Mouse (Mus musculus): ENCODE data around the gene Gm49510. TPM values are rescaled to one million over a fixed set of nuclear protein-coding genes. Genes with fewer than 3 reads are reported as not detected.

Gene Gm49510
- polyA plus RNA-seq, 1 experiment, result 0.12 TPM

DNA sequence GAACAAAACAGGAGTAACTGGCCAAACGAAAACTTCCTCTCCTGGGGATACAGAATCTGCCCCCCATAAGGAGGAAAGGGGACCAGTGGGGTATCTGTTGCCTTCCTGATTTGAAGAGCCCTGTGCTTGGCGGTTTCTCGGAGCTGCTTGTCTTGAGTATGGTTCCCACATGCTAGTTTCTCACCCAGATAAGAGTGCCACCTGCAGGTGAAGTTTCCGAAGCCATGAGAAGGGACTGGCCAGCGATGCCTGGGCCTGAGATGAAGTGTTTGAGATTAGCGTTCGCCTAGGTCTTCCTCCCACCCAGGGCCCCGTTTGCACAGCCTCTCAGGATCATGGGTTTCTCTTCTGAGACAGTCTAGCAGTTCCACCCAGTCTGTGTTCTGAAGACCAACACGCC lies 12.6 kb downstream of the Gm49510 start:
- Histone ChIP-seq H3K4me3 (ENCODE audit: extremely low read depth, insufficient read depth, insufficient read length) (no peak overlapping the region), H3K4me1 (ENCODE audit: control insufficient read depth, insufficient read depth, insufficient read length) (peaks cover 6% of the 10 kb centered on the region), H3K27ac (ENCODE audit: insufficient read depth, low read length) (no peak overlapping the region), H3K36me3 (ENCODE audit: control insufficient read depth, insufficient read depth, low read length) (peaks cover 18% of the 10 kb centered on the region), H3K27me3 (ENCODE audit: control insufficient read depth, insufficient read depth, low read length) (no peaks in the 10 kb centered on the region)
- DNase-seq (ENCODE audit: low read depth in 1 of 2, low spot score in 2 of 2), result peak in 1 of 2 experiments; percentile 55
- 51% methylated on average over 9 of the region's 9 CpGs for WGBS
- no peak for TF ChIP-seq POLR2A (IDR thresholded peaks at IDR 0.05; ENCODE audit: low read depth, low read length)
- peak; percentile 42; the same call in 1 of the 2 replicates for TF ChIP-seq CTCF (IDR thresholded peaks at IDR 0.05; ENCODE audit: extremely low read depth, insufficient read depth, insufficient read length, insufficient replicate concordance)

DNA sequence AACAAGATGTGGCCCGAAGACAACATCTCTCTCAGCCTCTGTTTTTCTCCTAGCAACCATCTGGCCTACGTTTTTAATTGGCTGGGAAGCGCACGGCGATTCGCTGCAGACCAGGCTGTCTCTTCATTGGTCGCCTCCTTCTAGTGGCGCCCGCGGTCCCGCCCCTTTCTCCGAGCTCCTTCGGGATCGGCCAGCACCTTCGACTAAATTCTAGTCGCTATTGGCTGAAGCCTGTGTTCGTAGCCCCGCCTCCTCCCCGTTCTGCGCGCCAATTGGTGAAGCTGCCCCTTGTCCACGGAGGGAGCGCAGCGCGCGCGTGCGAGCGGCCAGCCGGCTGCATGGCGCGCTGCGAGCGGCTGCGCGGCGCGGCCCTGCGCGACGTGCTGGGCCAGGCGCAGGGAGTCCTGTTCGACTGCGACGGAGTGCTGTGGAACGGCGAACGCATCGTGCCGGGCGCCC lies 14.2 kb downstream of the Gm49510 start, which contains the start of gene Pdxp:
Gene Pdxp, plus strand, starts transcription at position 288 of the 459 bp plus-strand sequence.
- H3K27me3 ChIP-seq (ENCODE audit: control insufficient read depth, insufficient read depth, low read length), result no peaks in the 10 kb centered on the region
- TF ChIP-seq CTCF (IDR thresholded peaks at IDR 0.05; ENCODE audit: extremely low read depth, insufficient read depth, insufficient read length, insufficient replicate concordance), result no peak
- TF ChIP-seq POLR2A (IDR thresholded peaks at IDR 0.05; ENCODE audit: low read depth, low read length), result peak; percentile 41
- peaks cover 6% of the 10 kb centered on the region for H3K4me1 ChIP-seq (ENCODE audit: control insufficient read depth, insufficient read depth, insufficient read length)
- peak; percentile 95 to 96 for DNase-seq (ENCODE audit: low read depth in 1 of 2, low spot score in 2 of 2)
- H3K36me3 ChIP-seq (ENCODE audit: control insufficient read depth, insufficient read depth, low read length), result peaks cover 12% of the 10 kb centered on the region
- peak within 1 kb of the TSS; percentile 50 for H3K27ac ChIP-seq (ENCODE audit: insufficient read depth, low read length)
- under 1% methylated on average over 51 of the region's 51 CpGs for WGBS
- H3K4me3 ChIP-seq (ENCODE audit: extremely low read depth, insufficient read depth, insufficient read length), result peak within 1 kb of the TSS; percentile 63

DNA sequence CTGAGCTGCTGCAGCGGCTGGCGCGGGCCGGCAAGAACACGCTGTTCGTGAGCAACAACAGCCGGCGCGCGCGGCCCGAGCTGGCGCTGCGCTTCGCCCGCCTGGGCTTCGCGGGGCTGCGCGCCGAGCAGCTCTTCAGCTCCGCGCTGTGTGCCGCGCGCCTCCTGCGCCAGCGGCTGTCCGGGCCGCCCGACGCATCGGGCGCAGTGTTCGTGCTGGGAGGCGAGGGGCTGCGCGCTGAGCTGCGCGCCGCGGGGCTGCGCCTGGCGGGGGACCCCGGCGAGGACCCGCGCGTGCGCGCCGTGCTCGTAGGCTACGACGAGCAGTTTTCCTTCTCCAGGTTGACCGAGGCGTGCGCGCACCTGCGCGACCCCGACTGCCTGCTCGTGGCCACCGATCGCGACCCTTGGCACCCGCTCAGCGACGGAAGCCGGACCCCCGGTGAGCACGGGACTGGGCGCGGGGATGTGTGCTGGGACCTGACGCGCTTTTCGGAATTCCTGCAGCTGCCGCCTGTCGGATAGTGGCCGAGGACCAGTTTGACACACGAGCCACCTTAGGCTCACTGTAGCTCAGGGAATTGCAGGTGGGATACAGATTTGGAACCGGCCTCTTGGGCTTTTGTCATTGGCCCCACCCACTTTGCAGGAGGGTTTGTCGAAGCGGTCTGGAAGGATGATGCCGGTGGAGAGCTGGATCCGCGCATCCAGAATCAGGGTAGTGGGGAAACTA lies 14.8 kb downstream of the Gm49510 start:
- Histone ChIP-seq H3K36me3 (ENCODE audit: control insufficient read depth, insufficient read depth, low read length) (peaks cover 8% of the 10 kb centered on the region), H3K4me3 (ENCODE audit: extremely low read depth, insufficient read depth, insufficient read length) (peak overlapping the region; percentile 63), H3K27me3 (ENCODE audit: control insufficient read depth, insufficient read depth, low read length) (no peaks in the 10 kb centered on the region), H3K27ac (ENCODE audit: insufficient read depth, low read length) (peak overlapping the region; percentile 50), H3K4me1 (ENCODE audit: control insufficient read depth, insufficient read depth, insufficient read length) (peaks cover 6% of the 10 kb centered on the region)
- TF ChIP-seq POLR2A (IDR thresholded peaks at IDR 0.05; ENCODE audit: low read depth, low read length) (no peak), CTCF (IDR thresholded peaks at IDR 0.05; ENCODE audit: extremely low read depth, insufficient read depth, insufficient read length, insufficient replicate concordance) (no peak)
- WGBS, result 2% methylated on average over 87 of the region's 87 CpGs
- DNase-seq (ENCODE audit: low read depth in 1 of 2, low spot score in 2 of 2), result no peak

DNA sequence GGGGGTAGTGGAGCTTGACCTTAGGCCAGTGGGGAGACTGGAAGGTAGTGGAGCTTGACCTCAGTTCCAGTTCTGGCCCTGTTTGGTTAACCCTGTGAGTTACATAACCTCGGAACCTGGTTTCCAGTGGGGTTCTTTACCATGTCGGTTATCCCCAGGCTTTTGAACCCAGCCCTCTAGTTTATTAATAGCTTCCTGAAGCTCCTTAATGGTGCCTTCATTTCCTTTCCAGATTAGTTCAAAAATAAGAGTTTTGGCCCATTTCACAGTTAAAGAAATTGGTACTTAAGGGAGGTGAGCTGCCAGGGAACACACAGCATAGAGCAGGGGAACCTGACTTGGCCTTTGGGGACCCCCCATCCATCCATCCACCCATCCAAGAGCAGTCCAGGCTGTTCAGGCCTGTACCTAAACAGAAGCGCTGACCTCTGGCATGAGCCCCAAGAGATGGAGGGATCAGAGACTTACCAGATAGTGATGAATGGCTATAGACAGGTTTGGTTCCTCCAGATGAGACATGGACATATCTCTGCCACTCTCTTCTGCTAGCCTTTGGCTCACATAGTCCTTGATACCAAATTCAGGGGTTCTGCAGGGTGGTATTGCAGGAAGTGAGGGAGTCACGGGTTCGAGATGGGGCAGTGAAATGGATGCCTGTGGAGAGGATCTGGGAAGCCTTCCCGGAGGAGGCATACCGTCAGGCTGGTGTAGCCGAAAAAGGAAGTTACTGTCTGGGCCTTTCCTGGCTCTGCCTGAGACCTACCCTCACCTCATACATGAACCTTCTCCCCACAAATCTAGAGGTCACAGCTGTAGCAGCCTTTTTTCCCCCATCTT lies 15.6 kb downstream of the Gm49510 start:
- DNase-seq (ENCODE audit: low read depth in 1 of 2, low spot score in 2 of 2), result no peak
- TF ChIP-seq POLR2A (IDR thresholded peaks at IDR 0.05; ENCODE audit: low read depth, low read length), result no peak
- no peak for TF ChIP-seq CTCF (IDR thresholded peaks at IDR 0.05; ENCODE audit: extremely low read depth, insufficient read depth, insufficient read length, insufficient replicate concordance)
- Histone ChIP-seq H3K36me3 (ENCODE audit: control insufficient read depth, insufficient read depth, low read length) (peaks cover 7% of the 10 kb centered on the region), H3K27ac (ENCODE audit: insufficient read depth, low read length) (no peak overlapping the region), H3K4me3 (ENCODE audit: extremely low read depth, insufficient read depth, insufficient read length) (peak overlapping the region; percentile 63; the same call in 1 of the 2 replicates), H3K4me1 (ENCODE audit: control insufficient read depth, insufficient read depth, insufficient read length) (peaks cover 6% of the 10 kb centered on the region), H3K27me3 (ENCODE audit: control insufficient read depth, insufficient read depth, low read length) (no peaks in the 10 kb centered on the region)
- 48% methylated on average over 8 of the region's 8 CpGs for WGBS

DNA sequence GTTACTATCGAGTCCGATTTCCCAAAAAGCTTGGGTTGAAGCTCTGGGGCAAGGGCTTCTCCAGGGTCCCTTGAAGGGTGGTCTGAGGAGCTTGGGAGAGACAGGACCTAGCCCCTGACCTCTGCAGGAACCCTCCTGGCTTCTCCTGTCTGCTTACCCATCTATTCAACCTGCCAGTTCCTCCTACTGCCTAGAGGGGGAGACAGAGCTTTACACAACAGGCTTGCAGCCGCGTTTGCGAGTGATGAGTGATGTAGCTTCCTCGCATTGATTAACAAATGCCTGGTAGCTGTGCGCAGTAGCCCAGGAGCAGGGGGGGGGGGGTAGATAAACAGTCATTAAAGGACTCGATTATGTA lies 16.2 kb downstream of the Gm49510 start:
- no peak for TF ChIP-seq POLR2A (IDR thresholded peaks at IDR 0.05; ENCODE audit: low read depth, low read length)
- TF ChIP-seq CTCF (IDR thresholded peaks at IDR 0.05; ENCODE audit: extremely low read depth, insufficient read depth, insufficient read length, insufficient replicate concordance), result peak; percentile 96; the same call in 1 of the 2 replicates
- Histone ChIP-seq H3K27ac (ENCODE audit: insufficient read depth, low read length) (no peak overlapping the region), H3K4me1 (ENCODE audit: control insufficient read depth, insufficient read depth, insufficient read length) (peaks cover 6% of the 10 kb centered on the region), H3K4me3 (ENCODE audit: extremely low read depth, insufficient read depth, insufficient read length) (no peak overlapping the region), H3K27me3 (ENCODE audit: control insufficient read depth, insufficient read depth, low read length) (no peaks in the 10 kb centered on the region), H3K36me3 (ENCODE audit: control insufficient read depth, insufficient read depth, low read length) (peaks cover 6% of the 10 kb centered on the region)
- WGBS, result 8% methylated on average over 8 of the region's 8 CpGs
- peak; percentile 74 to 76 for DNase-seq (ENCODE audit: low read depth in 1 of 2, low spot score in 2 of 2)

DNA sequence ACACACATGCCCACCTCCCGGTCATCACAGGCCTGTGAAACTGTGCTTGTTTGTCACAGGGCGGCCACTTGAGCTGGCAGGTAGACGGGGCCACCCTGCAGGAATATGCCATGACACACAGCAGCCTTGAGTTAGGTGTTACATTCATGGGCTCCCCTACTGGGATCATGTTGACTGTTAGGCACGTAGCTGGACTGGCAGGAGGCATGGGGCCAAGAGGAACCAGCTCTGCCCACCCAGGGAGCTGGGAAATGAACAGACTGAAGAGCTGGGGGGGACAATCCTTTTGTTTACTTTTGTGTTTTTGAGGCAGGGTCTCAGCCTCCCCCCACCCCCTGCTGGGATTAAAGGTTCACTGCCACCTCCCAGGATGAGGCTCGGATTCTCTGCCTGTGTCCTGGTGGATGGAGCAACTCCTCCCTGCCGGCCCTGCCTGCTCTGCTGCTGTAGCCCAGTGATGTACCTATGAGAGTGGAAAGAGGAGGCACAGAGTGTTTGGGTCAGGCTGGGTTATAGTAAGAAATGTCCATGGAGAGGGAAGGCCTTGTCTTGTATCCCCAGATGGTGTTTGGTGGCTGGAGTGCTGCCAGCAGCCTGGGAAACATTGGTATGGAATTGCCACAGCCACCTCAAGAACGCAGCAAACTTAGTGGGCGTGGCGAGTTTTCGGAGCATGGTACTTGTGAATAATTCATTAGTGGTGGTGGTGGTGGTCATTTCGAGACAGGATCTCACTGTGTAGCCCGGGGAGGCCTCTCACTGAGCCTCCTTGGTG lies 16.8 kb downstream of the Gm49510 start:
- 86% methylated on average over 12 of the region's 12 CpGs for WGBS
- Histone ChIP-seq H3K36me3 (ENCODE audit: control insufficient read depth, insufficient read depth, low read length) (peaks cover 3% of the 10 kb centered on the region), H3K27ac (ENCODE audit: insufficient read depth, low read length) (no peak overlapping the region), H3K4me1 (ENCODE audit: control insufficient read depth, insufficient read depth, insufficient read length) (peaks cover 6% of the 10 kb centered on the region), H3K4me3 (ENCODE audit: extremely low read depth, insufficient read depth, insufficient read length) (no peak overlapping the region), H3K27me3 (ENCODE audit: control insufficient read depth, insufficient read depth, low read length) (no peaks in the 10 kb centered on the region)
- no peak for DNase-seq (ENCODE audit: low read depth in 1 of 2, low spot score in 2 of 2)
- no peak for TF ChIP-seq POLR2A (IDR thresholded peaks at IDR 0.05; ENCODE audit: low read depth, low read length)
- TF ChIP-seq CTCF (IDR thresholded peaks at IDR 0.05; ENCODE audit: extremely low read depth, insufficient read depth, insufficient read length, insufficient replicate concordance), result no peak

Measured in spleen, adult 2 months (tissue).